Mouse (Mus musculus) lung, adult 2 months (tissue): ENCODE results near the gene Pcbd2.

Source experiments
- CTCF ChIP-seq: fragments of 200-500 bp; IDR thresholded peaks from 2 replicates; pipeline ENCODE4 v1.5.1; 2011; ENCODE audit warnings: mild to moderate bottlenecking, low read length, control low read depth; ENCODE audit not compliant: insufficient read depth
- POLR2A ChIP-seq: fragments of 200-500 bp; IDR thresholded peaks from 2 replicates; pipeline ENCODE4 v1.6.1; 2011; ENCODE audit warnings: low read depth, mild to moderate bottlenecking, control low read depth, low read length, borderline replicate concordance; ENCODE audit errors: extremely low read depth

GRCm38 (mm10) chr13:55754380-55754779 is 27.2 kb downstream of the Pcbd2 start:
- no peak for TF ChIP-seq CTCF
- TF ChIP-seq POLR2A, result no peak
